In the genomic region with DNA sequence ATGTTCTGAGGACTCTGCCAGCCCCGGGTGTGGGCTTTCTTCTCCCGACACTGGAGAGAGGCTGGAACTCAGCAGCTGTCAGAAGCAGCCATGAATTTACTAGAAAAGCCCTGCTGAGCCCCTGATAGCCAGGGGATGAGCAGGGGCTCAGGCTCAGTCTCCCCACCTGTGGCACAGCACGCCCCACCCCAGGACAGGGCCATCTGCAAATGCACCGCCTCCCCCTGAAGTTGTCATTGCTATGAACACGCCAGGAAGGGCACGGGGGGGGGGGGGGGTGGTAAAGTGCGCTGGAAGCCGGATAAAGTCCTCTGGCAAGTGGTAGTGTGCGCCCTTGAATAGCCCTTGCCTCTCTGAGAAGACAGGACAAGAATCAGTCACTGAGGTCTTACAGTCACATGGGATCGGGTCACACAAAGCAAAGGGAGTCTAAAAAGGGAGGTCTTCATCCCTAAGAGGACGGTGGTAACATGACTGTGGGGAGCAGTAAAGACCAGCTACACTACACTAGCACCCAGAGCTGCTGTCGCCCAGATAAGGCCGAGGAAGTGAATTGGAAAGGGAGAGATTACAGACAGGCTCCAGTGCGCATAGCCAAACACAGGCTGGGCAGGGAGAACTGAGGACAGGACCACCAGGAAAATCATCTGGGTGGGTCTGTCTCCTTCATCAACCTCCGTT, we compare ENCODE assay signal across 8 mouse cellular contexts.
DNase-seq lines count a peak whose midpoint lies in the region; ATAC-seq and TF ChIP-seq lines count a peak whose summit lies in the region.
"Had no signal": no experiment of that assay in that cellular context is flagged by ENCODE, and none has a peak within 500 bp of the region (broad histone marks: within the 10 kb centered on the region; RNA-seq: fewer than 3 reads in every experiment).

No protein-coding gene starts in this region.

- peak overlapping the region; percentile 44 for H3K4me2 ChIP-seq in lung, embryonic 16.5 days (ENCODE audit: low read depth, low read length)
- peak overlapping the region; percentile 50 for H3K4me2 ChIP-seq in embryonic facial prominence, embryonic 14.5 days (ENCODE audit: low read depth, low read length)
- H3K4me2 ChIP-seq in intestine, postnatal 0 days (replicated peaks; ENCODE audit: low read depth) = peak overlapping the region; percentile 30
- peak overlapping the region; percentile 10; the same call in 1 of the 2 replicates for H3K4me2 ChIP-seq in stomach, embryonic 14.5 days (replicated peaks; ENCODE audit: low read depth, low read length)

- DNase-seq in lung, postnatal 4 days = no peak
- DNase-seq in embryonic facial prominence, embryonic 14.5 days (ENCODE audit: low spot score) = no peak
- DNase-seq in right cerebral cortex, postnatal 10 days (ENCODE audit: low spot score in 2 of 2) = no peak
- no peak for DNase-seq in left cerebral cortex, adult 18-20 months (ENCODE audit: low spot score in 2 of 2)

- H3K27ac ChIP-seq in lung, embryonic 16.5 days (ENCODE audit: low read length) = peak overlapping the region; percentile 27; the same call in 1 of the 2 replicates
- 0 out of 2 replicates have a peak overlapping the region, but pooled peaks have one; percentile 39 for H3K27ac ChIP-seq in embryonic facial prominence, embryonic 14.5 days (replicated peaks; ENCODE audit: low read depth, low read length)
- H3K27ac ChIP-seq in intestine, postnatal 0 days (ENCODE audit: low read depth, low read length) = no peak overlapping the region
- H3K27ac ChIP-seq in stomach, embryonic 14.5 days (ENCODE audit: low read length) = no peak overlapping the region
- H3K27ac ChIP-seq: macrophage had no signal

- ATAC-seq in lung, embryonic 16.5 days (ENCODE audit: low read depth) = 0 out of 2 replicates have a peak, but pooled peaks have one; percentile 3
- ATAC-seq in embryonic facial prominence, embryonic 14.5 days (ENCODE audit: low read depth) = no peak
- ATAC-seq in intestine, postnatal 0 days = no peak
- ATAC-seq in stomach, embryonic 14.5 days (ENCODE audit: insufficient number of reproducible peaks, insufficient read depth, low FRiP score, low read depth) = peak; percentile 23; the same call in 1 of the 2 replicates

- H3K36me3 ChIP-seq in lung, embryonic 16.5 days (ENCODE audit: control insufficient read depth, insufficient read depth, low read length) = no peaks in the 10 kb centered on the region
- H3K36me3 ChIP-seq in embryonic facial prominence, embryonic 14.5 days (ENCODE audit: control insufficient read depth, insufficient read depth, low read length) = no peaks in the 10 kb centered on the region
- no peaks in the 10 kb centered on the region for H3K36me3 ChIP-seq in intestine, postnatal 0 days (ENCODE audit: control insufficient read depth, insufficient read depth)
- H3K36me3 ChIP-seq in stomach, embryonic 14.5 days (ENCODE audit: control insufficient read depth, insufficient read depth, low read length) = no peaks in the 10 kb centered on the region

- peaks cover 19% of the 10 kb centered on the region for H3K4me1 ChIP-seq in lung, embryonic 16.5 days (replicated peaks; ENCODE audit: control insufficient read depth, insufficient read depth, low read length)
- peaks cover 9% of the 10 kb centered on the region for H3K4me1 ChIP-seq in embryonic facial prominence, embryonic 14.5 days (ENCODE audit: control insufficient read depth, insufficient read depth, low read length)
- 0 out of 2 replicates have a peak, but pooled peaks cover 3% of the 10 kb centered on the region for H3K4me1 ChIP-seq in intestine, postnatal 0 days (replicated peaks; ENCODE audit: control insufficient read depth, insufficient read depth, low read length)
- peaks cover 7% of the 10 kb centered on the region; the same call in 1 of the 2 replicates for H3K4me1 ChIP-seq in stomach, embryonic 14.5 days (ENCODE audit: control insufficient read depth, insufficient read depth, low read length)

- 19% methylated on average over 15 of the region's 15 CpGs for WGBS in lung, embryonic 16.5 days
- WGBS in embryonic facial prominence, embryonic 14.5 days = 25% methylated on average over 15 of the region's 15 CpGs
- WGBS in intestine, postnatal 0 days = 32% methylated on average over 15 of the region's 15 CpGs
- WGBS in stomach, embryonic 14.5 days = 21% methylated on average over 15 of the region's 15 CpGs

- TF ChIP-seq CTCF in intestine, postnatal 0 days (IDR thresholded peaks at IDR 0.05; ENCODE audit: low read depth) = no peak

- H3K9ac ChIP-seq in lung, embryonic 16.5 days (ENCODE audit: low read length) = peak overlapping the region; percentile 10; the same call in 1 of the 2 replicates
- H3K9ac ChIP-seq in embryonic facial prominence, embryonic 14.5 days (ENCODE audit: low read depth, low read length) = no peak overlapping the region
- no peak overlapping the region for H3K9ac ChIP-seq in intestine, postnatal 0 days (ENCODE audit: low read depth, low read length)
- no peak overlapping the region for H3K9ac ChIP-seq in stomach, embryonic 14.5 days (replicated peaks; ENCODE audit: low read depth, low read length)

- no peaks in the 10 kb centered on the region for H3K9me3 ChIP-seq in lung, embryonic 16.5 days (ENCODE audit: control insufficient read depth, low read length)
- no peaks in the 10 kb centered on the region for H3K9me3 ChIP-seq in embryonic facial prominence, embryonic 14.5 days (ENCODE audit: control insufficient read depth, low read length)
- no peaks in the 10 kb centered on the region for H3K9me3 ChIP-seq in intestine, postnatal 0 days (ENCODE audit: control insufficient read depth)
- no peaks in the 10 kb centered on the region for H3K9me3 ChIP-seq in stomach, embryonic 14.5 days (ENCODE audit: control insufficient read depth, low read depth, low read length)

- no peaks in the 10 kb centered on the region for H3K27me3 ChIP-seq in lung, embryonic 16.5 days (ENCODE audit: control insufficient read depth, insufficient read depth, low read depth, low read length)
- H3K27me3 ChIP-seq in embryonic facial prominence, embryonic 14.5 days (replicated peaks; ENCODE audit: control insufficient read depth, insufficient read depth, low read length) = no peaks in the 10 kb centered on the region
- no peaks in the 10 kb centered on the region for H3K27me3 ChIP-seq in intestine, postnatal 0 days (replicated peaks; ENCODE audit: control insufficient read depth, insufficient read depth, low read length)
- no peaks in the 10 kb centered on the region for H3K27me3 ChIP-seq in stomach, embryonic 14.5 days (ENCODE audit: control insufficient read depth, insufficient read depth, low read length)

- H3K4me3 ChIP-seq in lung, embryonic 16.5 days (ENCODE audit: low read length) = peak overlapping the region; percentile 5; the same call in 1 of the 2 replicates
- H3K4me3 ChIP-seq in embryonic facial prominence, embryonic 14.5 days (ENCODE audit: low read depth, low read length) = 0 out of 2 replicates have a peak overlapping the region, but pooled peaks have one; percentile 14
- no peak overlapping the region for H3K4me3 ChIP-seq in intestine, postnatal 0 days (ENCODE audit: low read depth, low read length)
- H3K4me3 ChIP-seq in stomach, embryonic 14.5 days (ENCODE audit: low read depth, low read length) = no peak overlapping the region

Comparison
In these comparisons a context has a peak if more than half of its experiments do, and no peak if none do; other contexts are left out.
1. ATAC-seq: peak in lung, embryonic 16.5 days (single experiment) and stomach, embryonic 14.5 days (single experiment); none in embryonic facial prominence, embryonic 14.5 days (single experiment) and intestine, postnatal 0 days (single experiment).
2. H3K27ac ChIP-seq: peak in lung, embryonic 16.5 days (single experiment) and embryonic facial prominence, embryonic 14.5 days (single experiment); none in intestine, postnatal 0 days (single experiment) and stomach, embryonic 14.5 days (single experiment).
3. H3K4me3 ChIP-seq: peak in lung, embryonic 16.5 days (single experiment) and embryonic facial prominence, embryonic 14.5 days (single experiment); none in intestine, postnatal 0 days (single experiment) and stomach, embryonic 14.5 days (single experiment).
4. Peak in every context shown above with its lines, with median percentiles within 50 percentile points of each other: H3K4me2 ChIP-seq.